Mouse (Mus musculus): ENCODE measurements at regions not wholly inside any gene's neighbourhood (a gene's known extent, or its start where the extent isn't known, plus 50 kb on each side); places are given as distances from the start of the nearest gene placed in this dataset. TPM values are rescaled to one million over a fixed set of nuclear protein-coding genes. Genes with fewer than 3 reads are reported as not detected.
"Not testable (repeated sequence)": the region's sequence is repeated elsewhere in the genome, so short reads cannot be mapped to it uniquely, and the experiment has no call there.

GRCm38 (mm10) chr9:25849914-25850313 is 368.6 kb downstream of the Eepd1 start:
- not testable (repeated sequence) for H3K27me3 ChIP-seq (ENCODE audit: low read depth, poor library complexity, severe bottlenecking); H3K27ac ChIP-seq; H3K9me3 ChIP-seq (replicated peaks); H3K4me3 ChIP-seq; H3K36me3 ChIP-seq; DNase-seq (ENCODE audit: low spot score); H3K4me1 ChIP-seq
- 92% methylated on average over 2 of the region's 2 CpGs for WGBS

DNA sequence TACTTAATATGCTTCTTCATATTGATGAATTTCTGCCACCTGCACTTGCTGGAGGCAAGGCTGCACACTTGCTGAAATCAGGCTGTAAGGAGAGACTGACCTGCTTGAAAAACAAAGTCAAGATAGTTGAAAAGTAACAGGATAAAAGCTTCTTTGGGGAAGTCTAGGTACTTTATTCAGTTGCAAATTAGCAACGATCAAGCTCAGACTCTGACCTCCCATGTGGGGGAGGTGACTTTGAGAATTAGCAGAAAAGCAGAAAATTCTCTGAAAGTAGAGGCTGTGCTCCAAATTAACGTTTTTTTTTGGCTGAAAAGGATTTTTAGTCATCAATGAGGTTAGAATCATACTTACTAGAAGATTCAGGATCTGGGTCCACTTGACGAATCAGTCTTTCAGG is 369.3 kb downstream of the Eepd1 start:
- 73% methylated on average over 3 of the region's 3 CpGs for WGBS
- not testable (repeated sequence) for H3K9me3 ChIP-seq (replicated peaks); H3K36me3 ChIP-seq; H3K4me1 ChIP-seq; H3K27ac ChIP-seq; DNase-seq (ENCODE audit: low spot score); H3K4me3 ChIP-seq; H3K27me3 ChIP-seq (ENCODE audit: low read depth, poor library complexity, severe bottlenecking)

DNA sequence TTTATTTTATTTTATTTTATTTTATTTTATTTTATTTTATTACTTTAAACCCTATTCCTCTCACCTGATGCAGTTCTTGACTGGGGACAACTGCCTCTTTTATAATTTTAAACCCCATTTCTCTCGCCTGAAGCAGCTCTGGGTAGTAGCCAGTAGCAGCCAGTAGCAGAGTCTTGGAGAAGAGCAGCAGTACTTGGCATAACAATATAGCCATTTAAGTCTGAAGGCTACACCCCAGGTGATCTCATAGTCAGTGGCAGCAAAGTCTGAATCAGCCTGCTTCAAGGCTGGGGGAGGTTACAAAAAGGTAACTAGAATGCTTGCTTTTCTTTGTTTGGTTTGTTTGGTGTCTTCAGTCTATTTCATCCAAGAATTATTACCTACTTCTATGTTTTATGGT is 373.2 kb downstream of the Eepd1 start:
- no peaks in the 10 kb centered on the region for H3K27me3 ChIP-seq (ENCODE audit: low read depth, poor library complexity, severe bottlenecking)
- no peak for DNase-seq (ENCODE audit: low spot score)
- H3K4me1 ChIP-seq, result no peaks in the 10 kb centered on the region
- no peaks in the 10 kb centered on the region for H3K9me3 ChIP-seq (replicated peaks)
- H3K4me3 ChIP-seq, result no peak overlapping the region
- WGBS, result 68% methylated on average over 1 of the region's 1 CpGs
- H3K36me3 ChIP-seq, result no peaks in the 10 kb centered on the region
- no peak overlapping the region for H3K27ac ChIP-seq

GRCm38 (mm10) chr9:25870260-25870659 is 388.9 kb downstream of the Eepd1 start:
- H3K27ac ChIP-seq, result no peak overlapping the region
- DNase-seq (ENCODE audit: low spot score), result no peak
- H3K9me3 ChIP-seq (replicated peaks), result no peaks in the 10 kb centered on the region
- no peaks in the 10 kb centered on the region for H3K36me3 ChIP-seq
- 88% methylated on average over 2 of the region's 2 CpGs for WGBS
- no peaks in the 10 kb centered on the region for H3K27me3 ChIP-seq (ENCODE audit: low read depth, poor library complexity, severe bottlenecking)
- H3K4me1 ChIP-seq, result no peaks in the 10 kb centered on the region
- H3K4me3 ChIP-seq, result no peak overlapping the region

DNA sequence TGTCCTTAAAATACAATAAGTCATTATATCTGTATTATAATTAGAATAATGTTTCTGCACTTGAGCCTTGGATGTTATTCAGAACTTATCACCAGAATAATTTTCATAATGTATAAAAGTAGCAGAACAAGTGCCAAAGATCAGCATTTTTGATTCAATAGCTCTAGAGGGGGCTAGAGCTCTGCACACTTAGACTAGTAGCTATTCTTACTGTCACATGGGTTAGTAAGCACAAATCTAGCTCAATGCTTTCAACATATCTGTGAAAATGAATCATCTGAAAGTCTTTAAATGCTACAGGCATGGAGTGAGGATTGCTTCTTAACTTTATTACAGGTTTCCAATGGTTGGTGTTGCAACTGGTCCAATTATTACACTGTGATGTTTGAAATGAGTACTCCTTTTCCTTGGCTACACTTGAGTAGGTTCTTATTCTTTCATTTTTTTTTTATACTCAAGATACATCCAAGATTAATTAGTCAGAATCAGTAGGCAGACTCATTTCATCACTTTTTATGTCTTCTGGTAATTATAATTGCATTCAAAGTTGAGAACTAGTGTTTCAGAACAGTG is 415.1 kb downstream of the Eepd1 start:
- Histone ChIP-seq H3K4me3 (no peak overlapping the region), H3K27me3 (ENCODE audit: low read depth, poor library complexity, severe bottlenecking) (no peaks in the 10 kb centered on the region), H3K9me3 (replicated peaks) (no peaks in the 10 kb centered on the region), H3K36me3 (no peaks in the 10 kb centered on the region), H3K4me1 (no peaks in the 10 kb centered on the region), H3K27ac (no peak overlapping the region)
- no peak for DNase-seq (ENCODE audit: low spot score)

Small RNA genes in the stretch of these regions (microRNA-seq; reads per million reads assigned to microRNA genes)
- not detected for gene Gm26190

Measured in limb, embryonic 10.5 days (tissue).